Mouse (Mus musculus): Measurements from ENCODE around the gene Efnb3.

Gene Efnb3

GRCm38 (mm10) chr11:69559851-69560765 lies at the start of gene Efnb3:
Efnb3 (minus strand) TSS chr11:69560205.
- peak; percentile 64 for DNase-seq

GRCm38 (mm10) chr11:69609416-69609815 lies 49.4 kb upstream of the Efnb3 start:
- no peak for DNase-seq

- DNase-seq = no peak
These were observed 48.5 kb upstream of the Efnb3 start for GRCm38 (mm10) chr11:69608525-69608924.

- DNase-seq = no peak
These were observed 46.8 kb upstream of the Efnb3 start for GRCm38 (mm10) chr11:69606832-69607231.

GRCm38 (mm10) chr11:69606491-69606795 lies 46.4 kb upstream of the Efnb3 start:
- DNase-seq = no peak

DNA sequence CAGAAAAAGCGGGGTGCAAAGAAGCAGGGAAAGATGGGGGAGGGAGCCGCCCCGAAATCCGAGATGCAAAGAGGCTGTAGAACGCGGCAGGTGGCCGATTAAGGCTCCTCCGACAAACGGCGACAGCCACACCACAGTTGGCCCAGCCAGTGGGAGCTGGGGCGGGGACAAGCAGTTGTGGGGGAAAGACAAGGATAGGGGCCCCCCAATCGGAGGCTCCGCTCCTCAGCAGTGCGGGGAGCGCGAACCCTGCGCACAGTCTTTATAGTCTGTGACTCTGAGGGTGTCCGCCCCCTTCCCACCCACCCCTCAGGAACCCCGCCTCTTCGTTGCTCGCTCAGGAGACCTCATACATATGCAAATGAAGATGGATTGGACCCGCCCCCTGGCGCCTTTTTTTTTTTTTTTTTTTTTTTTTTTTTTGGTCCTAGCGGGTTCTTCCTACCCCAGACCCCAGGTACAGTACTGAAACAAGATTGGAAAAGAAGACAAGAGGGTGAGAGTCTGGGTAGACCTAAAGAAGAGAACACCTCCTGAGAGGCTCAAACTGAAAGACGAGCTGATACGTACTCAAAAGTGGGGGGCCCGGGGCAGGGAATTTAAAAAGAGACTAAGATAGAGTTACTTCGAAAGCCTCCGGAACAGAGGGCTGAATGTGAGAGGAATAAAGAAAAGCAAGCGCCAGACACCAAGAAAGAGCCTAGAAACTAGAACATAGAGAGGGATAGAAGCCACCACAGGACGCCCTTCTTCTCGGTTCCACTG lies 45.9 kb upstream of the Efnb3 start, which contains the start of gene Atp1b2:
TSS of gene Atp1b2 (minus strand) at position 217 of the 765 bp plus-strand sequence.
- DNase-seq = peak; percentile 75

DNA sequence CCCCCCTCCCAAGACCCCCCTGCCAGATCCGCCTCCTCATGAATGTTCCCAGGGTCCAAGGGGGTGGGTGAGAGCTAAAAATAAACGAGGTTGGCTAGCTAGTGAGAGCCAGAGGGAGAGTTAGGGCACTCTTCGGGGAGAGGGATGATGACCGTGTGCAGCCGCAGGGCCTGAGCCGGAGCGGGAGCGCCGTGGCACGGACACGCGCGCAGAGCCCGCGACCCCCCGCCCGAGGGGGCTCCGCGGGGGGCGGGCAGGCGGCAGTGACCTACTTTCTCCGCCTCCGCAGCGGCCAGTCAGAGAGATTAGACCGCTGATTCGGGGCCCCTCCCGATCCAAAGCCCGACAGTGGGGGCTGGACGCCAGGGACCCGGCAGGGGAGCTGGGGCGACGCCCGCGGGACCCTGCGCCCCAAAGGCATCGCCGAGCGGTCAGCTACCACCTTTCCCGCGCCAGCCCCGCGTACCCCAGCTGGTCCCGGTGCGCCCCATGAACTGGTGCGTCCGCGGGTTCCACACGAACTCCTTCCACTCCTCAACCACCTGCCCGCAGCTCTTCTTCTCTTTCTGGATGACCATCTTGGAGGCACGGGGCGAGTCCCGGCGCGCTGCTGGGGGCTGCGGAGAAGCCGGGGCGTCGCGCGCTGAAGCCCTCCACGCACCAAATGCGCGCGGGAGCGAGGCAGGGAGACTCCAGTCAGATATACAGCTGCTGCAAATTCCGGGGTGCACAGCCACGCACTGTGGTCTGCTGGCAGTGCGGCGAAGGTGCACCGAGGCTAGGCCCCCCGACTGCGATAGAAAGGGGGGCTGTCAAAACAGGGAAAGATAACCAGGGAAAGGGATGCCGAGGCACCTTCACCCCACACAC lies 45.0 kb upstream of the Efnb3 start:
- peak; percentile 50 for DNase-seq

GRCm38 (mm10) chr11:69604347-69604746 lies 44.3 kb upstream of the Efnb3 start:
- no peak for DNase-seq

DNA sequence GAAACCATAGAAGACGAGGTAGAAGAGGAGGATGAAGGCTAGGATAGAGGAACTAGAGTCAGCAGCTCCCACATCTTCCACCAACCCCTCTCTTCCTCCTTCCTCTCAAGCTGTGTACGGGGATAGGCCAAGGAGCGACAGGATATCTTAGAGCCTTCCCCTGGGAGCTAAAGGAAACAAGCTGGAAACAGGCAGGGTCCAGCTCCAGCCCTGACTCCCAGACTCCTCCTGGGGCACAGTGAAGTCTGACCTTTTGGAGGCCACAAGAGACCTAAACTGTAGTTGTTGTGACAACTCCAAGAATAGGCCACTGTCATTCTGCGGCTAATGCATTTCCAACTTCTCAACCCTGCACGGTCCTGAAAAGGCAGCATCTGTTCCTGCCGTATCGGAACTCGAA lies 43.5 kb upstream of the Efnb3 start:
- no peak for DNase-seq

GRCm38 (mm10) chr11:69601768-69602167 lies 41.8 kb upstream of the Efnb3 start:
- no peak for DNase-seq

GRCm38 (mm10) chr11:69600098-69600497 lies 40.1 kb upstream of the Efnb3 start:
- peak; percentile 82 for DNase-seq

- no peak for DNase-seq
These were observed 39.4 kb upstream of the Efnb3 start for GRCm38 (mm10) chr11:69599436-69599835.

DNA sequence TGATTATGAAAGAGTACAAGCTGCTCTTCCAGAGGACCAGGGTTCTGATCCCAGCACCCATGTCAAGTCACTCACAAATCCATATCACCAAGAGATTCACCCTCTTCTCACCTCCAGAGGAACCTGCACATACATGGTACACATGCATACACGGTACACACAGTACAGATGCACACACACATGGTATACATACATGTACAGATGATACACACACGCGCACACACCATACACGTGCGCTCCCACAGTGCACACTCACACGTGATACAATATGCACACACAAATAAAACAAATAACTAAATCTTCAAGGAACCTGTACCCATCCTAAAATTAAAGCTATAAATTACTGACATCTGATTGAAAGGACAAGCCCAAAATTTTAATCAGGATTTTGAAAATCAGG lies 34.8 kb upstream of the Efnb3 start:
- no peak for DNase-seq

DNA sequence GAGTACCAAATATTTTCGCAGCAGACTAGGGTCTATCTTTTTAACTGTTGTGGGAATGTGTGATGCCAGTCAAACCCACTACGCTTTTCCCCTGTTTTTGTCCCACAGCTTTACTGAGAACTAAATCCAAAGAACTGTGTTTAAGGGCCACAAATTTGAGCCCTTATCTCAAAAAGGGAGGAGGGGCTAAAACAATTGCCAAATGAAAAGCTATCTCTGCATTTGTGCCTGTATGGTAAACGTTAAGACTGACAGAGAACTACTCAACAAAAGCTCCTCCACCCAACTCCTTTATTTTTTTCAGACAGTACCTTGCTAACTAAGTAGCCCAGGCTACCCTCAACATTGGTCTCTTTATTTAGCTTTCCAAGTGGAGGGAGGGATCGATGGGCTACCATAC lies 32.8 kb upstream of the Efnb3 start:
- no peak for DNase-seq

GRCm38 (mm10) chr11:69591899-69592637 lies 32.1 kb upstream of the Efnb3 start:
- no peak for DNase-seq

DNA sequence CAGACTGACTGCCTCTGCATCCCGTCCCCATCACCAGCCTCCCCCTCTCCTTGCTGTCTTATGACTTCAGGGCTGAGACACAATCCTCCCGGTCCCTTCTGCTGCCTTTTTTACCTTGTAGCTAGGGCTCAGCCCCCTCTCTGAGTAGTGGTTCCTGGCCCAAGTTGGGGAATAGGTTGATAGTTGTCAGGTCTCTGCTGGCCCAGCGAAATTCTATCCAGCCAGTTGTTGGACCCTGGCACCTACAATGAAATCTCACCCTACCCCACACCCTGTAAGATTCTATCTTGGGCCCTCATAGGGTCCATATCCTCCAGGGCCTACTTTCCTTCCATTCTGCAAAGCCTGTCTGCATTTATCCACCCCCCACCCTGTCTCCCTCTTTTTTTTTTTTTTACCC lies 31.4 kb upstream of the Efnb3 start:
- no peak for DNase-seq

GRCm38 (mm10) chr11:69590622-69591021 lies 30.6 kb upstream of the Efnb3 start:
- no peak for DNase-seq

DNA sequence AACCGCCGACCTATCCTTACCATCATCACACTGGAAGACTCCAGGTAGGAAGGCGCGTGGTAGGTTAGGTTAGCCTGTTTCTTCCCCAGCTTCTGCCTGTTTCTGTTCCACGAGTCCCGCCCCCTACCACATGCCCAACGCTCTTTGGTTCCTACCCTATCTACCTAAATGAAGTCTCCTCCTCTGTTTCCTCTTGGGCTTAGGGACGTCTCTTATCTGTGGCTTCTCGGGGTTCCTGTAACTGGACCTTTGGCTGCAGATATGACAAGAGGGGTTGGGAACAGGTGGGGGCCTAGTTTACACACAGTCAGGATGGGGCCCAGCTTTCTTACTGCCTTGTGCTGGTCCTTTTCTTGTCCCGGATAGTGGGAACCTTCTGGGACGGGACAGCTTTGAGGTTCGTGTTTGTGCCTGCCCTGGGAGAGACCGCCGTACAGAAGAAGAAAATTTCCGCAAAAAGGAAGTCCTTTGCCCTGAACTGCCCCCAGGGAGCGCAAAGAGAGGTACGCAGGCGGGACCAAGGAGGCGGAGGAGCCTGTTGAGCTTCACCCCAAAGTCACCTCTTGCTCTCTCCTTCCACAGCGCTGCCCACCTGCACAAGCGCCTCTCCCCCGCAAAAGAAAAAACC lies 29.3 kb upstream of the Efnb3 start:
- DNase-seq = no peak

DNA sequence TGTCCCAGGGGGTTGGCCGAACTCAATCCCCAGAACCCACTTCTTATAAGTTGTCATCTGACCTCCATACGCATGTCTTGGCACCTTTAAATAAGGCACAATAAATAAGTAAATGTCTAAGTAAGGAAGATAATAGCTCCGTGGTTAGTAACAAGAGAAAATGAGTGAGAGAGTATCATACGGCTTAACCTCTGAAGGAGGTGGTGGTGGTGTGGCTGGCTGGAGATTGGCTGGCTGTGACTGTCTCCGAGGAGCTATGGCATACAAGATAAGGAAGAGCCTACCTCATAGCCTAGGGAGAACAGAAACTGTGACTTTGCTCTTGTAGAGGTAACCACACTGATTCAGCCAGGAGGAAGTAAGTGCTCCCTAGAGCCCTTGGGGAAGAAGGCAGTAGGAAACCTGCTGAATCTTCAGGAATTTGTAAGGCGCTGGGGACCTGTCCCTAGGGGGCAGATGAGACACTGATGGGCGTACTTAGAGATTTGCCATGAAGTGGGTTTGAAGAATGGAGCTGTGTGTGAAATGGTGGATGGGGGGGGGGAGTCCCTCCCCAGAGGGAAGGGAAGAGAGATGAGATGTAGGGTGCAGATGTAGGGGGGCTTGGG lies 25.8 kb upstream of the Efnb3 start:
- no peak for DNase-seq

GRCm38 (mm10) chr11:69584937-69585336 lies 24.9 kb upstream of the Efnb3 start:
- DNase-seq = no peak

DNA sequence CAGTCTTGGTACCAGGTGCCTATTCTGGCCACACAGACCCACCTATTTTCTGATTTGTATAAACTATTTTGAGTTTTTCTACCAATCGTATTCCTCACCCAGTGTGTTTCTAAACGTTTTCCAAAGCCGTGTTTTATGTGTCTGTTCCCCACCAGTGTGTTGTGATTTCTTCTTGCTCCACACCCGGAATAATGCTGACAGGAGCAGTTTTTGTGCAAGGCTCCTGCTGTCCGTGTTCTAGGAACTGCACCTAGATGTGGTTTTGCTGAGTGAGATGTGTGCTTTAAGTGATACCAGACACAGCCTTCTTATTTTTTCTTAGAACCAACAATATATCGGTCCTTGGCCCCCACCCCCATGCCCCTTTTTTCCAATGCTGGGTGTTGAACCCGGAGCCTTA lies 24.0 kb upstream of the Efnb3 start:
- no peak for DNase-seq

Measured in lung, postnatal 10 days (tissue).